ENCODE assay signal across 22 mouse cellular contexts in genomic region chr9:58361373-58361772, GRCm38 (mm10). TPM values are rescaled to one million over a fixed set of nuclear protein-coding genes. Genes with fewer than 3 reads are reported as not detected.
"Had no signal": no experiment of that assay in that cellular context is flagged by ENCODE, and none has a peak within 500 bp of the region (broad histone marks: within the 10 kb centered on the region; RNA-seq: fewer than 3 reads in every experiment).

No protein-coding gene starts in this region.

- H3K27ac ChIP-seq: neural tube, embryonic 13.5 days; neural tube, embryonic 15.5 days; stomach, embryonic 15.5 days; stomach, postnatal 0 days had no signal

- DNase-seq: retina, postnatal 1 day; right cerebral cortex, adult 18-20 months; right cerebral cortex, postnatal 14 days; right cerebral cortex, postnatal 25 days; right cerebral cortex, postnatal 4 days; spleen, adult 18-20 months; thymus, adult 18-20 months; thymus, adult 2 months; thymus, postnatal 14 days; thymus, postnatal 25 days; thymus, postnatal 36 days; thymus, postnatal 4 days had no signal

- H3K4me3 ChIP-seq: neural tube, embryonic 13.5 days; neural tube, embryonic 15.5 days; stomach, embryonic 15.5 days had no signal

- H3K27me3 ChIP-seq: neural tube, embryonic 13.5 days; neural tube, embryonic 15.5 days; stomach, embryonic 15.5 days had no signal

- H3K36me3 ChIP-seq: neural tube, embryonic 13.5 days; neural tube, embryonic 15.5 days; stomach, embryonic 15.5 days had no signal

- H3K4me2 ChIP-seq: neural tube, embryonic 13.5 days; neural tube, embryonic 15.5 days; stomach, embryonic 15.5 days had no signal

- H3K4me1 ChIP-seq: neural tube, embryonic 15.5 days; stomach, embryonic 15.5 days had no signal

RNA-seq across cellular contexts. Expression of gene Tbc1d21, which starts 8.9 kb away (rescaled TPM):
- polyA plus RNA-seq: neural tube, embryonic 13.5 days; neural tube, embryonic 14.5 days; neural tube, embryonic 15.5 days; small intestine, adult 2 months; spleen, adult 2 months; stomach, embryonic 14.5 days; stomach, embryonic 15.5 days; stomach, postnatal 0 days; thymus, adult 2 months; thymus, postnatal 0 days; urinary bladder, adult 2 months had no signal
